In the genomic region with DNA sequence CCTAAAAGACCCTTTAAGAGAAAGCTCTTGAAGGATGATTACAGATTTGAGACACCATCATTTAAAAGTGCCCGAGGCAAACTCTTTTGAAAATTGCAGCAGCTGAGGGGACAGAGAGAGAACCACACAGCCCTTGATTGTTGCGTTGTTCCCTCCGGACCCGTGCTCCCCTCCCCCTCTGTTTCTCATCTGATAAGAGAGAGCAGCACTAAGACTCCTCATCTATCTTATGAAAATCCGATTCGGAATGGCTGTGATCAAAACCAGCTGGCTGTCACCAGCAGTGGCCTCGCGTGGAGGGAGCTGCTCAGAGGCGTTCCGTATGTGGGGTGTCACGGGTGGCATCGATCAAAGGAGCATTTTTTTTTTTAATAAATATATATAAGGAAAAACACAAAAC, we compare ENCODE assay signal across 12 mouse cellular contexts.
"Had no signal": no experiment of that assay in that cellular context is flagged by ENCODE, and none has a peak within 500 bp of the region (broad histone marks: within the 10 kb centered on the region; RNA-seq: fewer than 3 reads in every experiment).

No protein-coding gene starts in this region.

- H3K27ac ChIP-seq: intestine, embryonic 15.5 days; kidney, embryonic 15.5 days; limb, embryonic 13.5 days; liver, embryonic 15.5 days; neural tube, embryonic 15.5 days had no signal

- H3K4me3 ChIP-seq: intestine, embryonic 15.5 days; kidney, embryonic 15.5 days; limb, embryonic 13.5 days; liver, embryonic 15.5 days; myocyte; neural tube, embryonic 15.5 days had no signal

- ATAC-seq: intestine, embryonic 15.5 days had no signal

- H3K4me2 ChIP-seq: intestine, embryonic 15.5 days; kidney, embryonic 15.5 days; limb, embryonic 13.5 days; liver, embryonic 15.5 days; neural tube, embryonic 15.5 days had no signal

- DNase-seq: kidney, adult 2 months; kidney, postnatal 14 days; left cerebral cortex, postnatal 4 days; right cerebral cortex, adult 18-20 months; right cerebral cortex, postnatal 25 days; thymus, postnatal 36 days had no signal

- H3K36me3 ChIP-seq: liver, embryonic 15.5 days; neural tube, embryonic 15.5 days had no signal

- H3K4me1 ChIP-seq: liver, embryonic 15.5 days had no signal

- H3K27me3 ChIP-seq: intestine, embryonic 15.5 days; kidney, embryonic 15.5 days; limb, embryonic 13.5 days; liver, embryonic 15.5 days; neural tube, embryonic 15.5 days had no signal

- H3K9ac ChIP-seq: intestine, embryonic 15.5 days; kidney, embryonic 15.5 days; limb, embryonic 13.5 days; liver, embryonic 15.5 days; neural tube, embryonic 15.5 days had no signal

- H3K9me3 ChIP-seq: intestine, embryonic 15.5 days; kidney, embryonic 15.5 days; liver, embryonic 15.5 days; neural tube, embryonic 15.5 days had no signal
